Mouse (Mus musculus): ENCODE data around the gene Olfr1423.

- TF ChIP-seq CTCF (IDR thresholded peaks at IDR 0.05; ENCODE audit: control insufficient read depth, insufficient read depth, low read length) = peak; percentile 77
- TF ChIP-seq POLR2A (IDR thresholded peaks at IDR 0.05; ENCODE audit: borderline replicate concordance, control insufficient read depth, low read depth, low read length) = no peak
Measured at GRCm38 (mm10) chr19:12011560-12012556, 29.3 kb downstream of the Olfr1423 start.
